ENCODE assay signal across 9 mouse cellular contexts in genomic region chr3:79440976-79441491, GRCm38 (mm10).
DNase-seq lines count a peak whose midpoint lies in the region; ATAC-seq lines count a peak whose summit lies in the region.
"Had no signal": no experiment of that assay in that cellular context is flagged by ENCODE, and none has a peak within 500 bp of the region (broad histone marks: within the 10 kb centered on the region; RNA-seq: fewer than 3 reads in every experiment).

No protein-coding gene starts in this region.

- H3K9ac ChIP-seq in hindbrain, embryonic 15.5 days, result no peak overlapping the region
- H3K9ac ChIP-seq in hindbrain, embryonic 11.5 days (ENCODE audit: low read depth, low read length), result no peak overlapping the region
- H3K9ac ChIP-seq in neural tube, embryonic 15.5 days (replicated peaks), result 0 out of 2 replicates have a peak overlapping the region, but pooled peaks have one; percentile 7

- H3K36me3 ChIP-seq in hindbrain, embryonic 15.5 days, result no peaks in the 10 kb centered on the region
- H3K36me3 ChIP-seq in hindbrain, embryonic 11.5 days (ENCODE audit: control insufficient read depth, insufficient read depth, low read length), result no peaks in the 10 kb centered on the region
- H3K36me3 ChIP-seq in neural tube, embryonic 15.5 days, result no peaks in the 10 kb centered on the region

- no peaks in the 10 kb centered on the region for H3K27me3 ChIP-seq in hindbrain, embryonic 15.5 days
- no peaks in the 10 kb centered on the region for H3K27me3 ChIP-seq in hindbrain, embryonic 11.5 days (ENCODE audit: control insufficient read depth, insufficient read depth, low read length)
- no peaks in the 10 kb centered on the region for H3K27me3 ChIP-seq in neural tube, embryonic 15.5 days (replicated peaks)
- H3K27me3 ChIP-seq: megakaryocyte, embryonic 14.5 days had no signal

- H3K27ac ChIP-seq in hindbrain, embryonic 15.5 days (replicated peaks), result peak overlapping the region; percentile 25; the same call in 1 of the 2 replicates
- H3K27ac ChIP-seq in hindbrain, embryonic 11.5 days (ENCODE audit: low read depth, low read length), result no peak overlapping the region
- no peak overlapping the region for H3K27ac ChIP-seq in neural tube, embryonic 15.5 days (replicated peaks)

- H3K9me3 ChIP-seq in hindbrain, embryonic 15.5 days, result no peaks in the 10 kb centered on the region
- H3K9me3 ChIP-seq in hindbrain, embryonic 11.5 days (ENCODE audit: control insufficient read depth, low read length), result no peaks in the 10 kb centered on the region
- no peaks in the 10 kb centered on the region for H3K9me3 ChIP-seq in neural tube, embryonic 15.5 days (replicated peaks)

- peak; percentile 78 for ATAC-seq in hindbrain, embryonic 15.5 days (ENCODE audit: low FRiP score, low read depth)
- no peak for ATAC-seq in hindbrain, embryonic 11.5 days (ENCODE audit: low FRiP score)
- ATAC-seq in neural tube, embryonic 15.5 days (ENCODE audit: low FRiP score), result peak; percentile 69; the same call in 1 of the 2 replicates

- 50% methylated on average over 12 of the region's 12 CpGs for WGBS in hindbrain, embryonic 15.5 days
- WGBS in hindbrain, embryonic 11.5 days, result 72% methylated on average over 12 of the region's 12 CpGs
- WGBS in neural tube, embryonic 15.5 days, result 45% methylated on average over 12 of the region's 12 CpGs

- H3K4me2 ChIP-seq in hindbrain, embryonic 15.5 days, result peak overlapping the region; percentile 13
- no peak overlapping the region for H3K4me2 ChIP-seq in hindbrain, embryonic 11.5 days (replicated peaks; ENCODE audit: low read depth, low read length)
- peak overlapping the region; percentile 15; the same call in 1 of the 2 replicates for H3K4me2 ChIP-seq in neural tube, embryonic 15.5 days

- 0 out of 2 replicates have a peak, but pooled peaks cover 8% of the 10 kb centered on the region for H3K4me1 ChIP-seq in hindbrain, embryonic 15.5 days (replicated peaks)
- H3K4me1 ChIP-seq in hindbrain, embryonic 11.5 days (replicated peaks; ENCODE audit: control insufficient read depth, insufficient read depth, low read length), result no peaks in the 10 kb centered on the region
- peaks cover 5% of the 10 kb centered on the region for H3K4me1 ChIP-seq in neural tube, embryonic 15.5 days

- DNase-seq in hindbrain, embryonic 11.5 days (ENCODE audit: low spot score), result no peak
- DNase-seq in cerebellum, adult 9-10 months, result peak; percentile 90
- DNase-seq in layer of hippocampus, adult 8-10 months (ENCODE audit: low spot score in 2 of 2), result peak; percentile 85 to 87
- DNase-seq in natural killer cell, adult 2 months (ENCODE audit: low spot score in 2 of 2), result no peak
- DNase-seq in urinary bladder, postnatal 36 days (ENCODE audit: low spot score in 2 of 2), result no peak
- no peak for DNase-seq in thymus, adult 18-20 months

- no peak overlapping the region for H3K4me3 ChIP-seq in hindbrain, embryonic 15.5 days
- no peak overlapping the region for H3K4me3 ChIP-seq in hindbrain, embryonic 11.5 days (ENCODE audit: low read depth, low read length)
- no peak overlapping the region for H3K4me3 ChIP-seq in neural tube, embryonic 15.5 days (replicated peaks)
- H3K4me3 ChIP-seq: megakaryocyte, embryonic 14.5 days had no signal

Comparison
In these comparisons a context has a peak if more than half of its experiments do, and no peak if none do; other contexts are left out.
1. DNase-seq: peak in cerebellum, adult 9-10 months (single experiment) and layer of hippocampus, adult 8-10 months (2 of 2); none in hindbrain, embryonic 11.5 days (single experiment), natural killer cell, adult 2 months (0 of 2), urinary bladder, postnatal 36 days (0 of 2) and thymus, adult 18-20 months (0 of 2).